Mouse (Mus musculus) MEL-GATA-1-ER (cell line): Measurements from ENCODE around the gene Rbfox1.

Experiments used
- DNase-seq: peaks from one replicate; pipeline ENCODE4 v3.0.0-alpha.2; 2012; ENCODE audit warnings: low read depth; ENCODE audit errors: extremely low read depth

The Rbfox1 gene

DNA sequence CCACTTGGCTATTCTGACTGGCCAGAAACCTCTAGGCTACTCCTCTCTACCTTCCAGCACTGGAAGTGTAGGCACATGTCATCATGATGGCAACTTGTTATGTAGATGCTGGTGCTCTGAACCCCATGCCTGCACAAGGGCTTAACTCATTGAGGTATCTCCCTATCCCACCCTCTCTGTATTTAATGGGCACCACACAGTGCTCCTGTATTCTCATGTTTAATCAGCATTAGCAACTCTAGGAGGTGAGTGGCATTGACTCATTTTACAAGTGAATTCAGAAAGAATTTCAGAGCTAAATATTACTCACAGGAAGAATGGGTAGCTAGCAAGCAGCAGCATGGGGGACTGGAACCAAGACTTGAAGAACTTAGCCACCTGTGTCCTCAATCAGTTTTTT lies 321.3 kb downstream of the Rbfox1 start:
- no peak for DNase-seq

DNA sequence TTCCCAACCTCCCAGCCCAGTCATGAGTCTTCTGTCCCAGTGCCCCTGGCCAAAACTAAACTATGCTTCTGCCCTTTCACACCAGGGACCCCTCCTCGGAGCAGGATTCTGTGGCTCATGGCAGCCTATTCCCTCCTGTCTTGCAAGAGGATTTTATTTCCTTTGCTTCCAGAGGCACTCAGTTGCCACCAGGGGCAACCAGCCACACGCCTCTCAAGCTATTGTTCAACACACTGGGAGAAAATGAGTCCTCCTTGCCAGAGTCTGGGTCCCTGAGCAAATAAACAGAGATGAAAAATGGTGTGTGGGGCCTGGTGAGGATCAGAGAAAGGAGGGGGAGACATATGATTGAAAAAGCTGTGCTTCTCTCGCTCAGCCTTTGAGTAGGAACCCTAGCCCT lies 327.8 kb downstream of the Rbfox1 start:
- DNase-seq = no peak

DNA sequence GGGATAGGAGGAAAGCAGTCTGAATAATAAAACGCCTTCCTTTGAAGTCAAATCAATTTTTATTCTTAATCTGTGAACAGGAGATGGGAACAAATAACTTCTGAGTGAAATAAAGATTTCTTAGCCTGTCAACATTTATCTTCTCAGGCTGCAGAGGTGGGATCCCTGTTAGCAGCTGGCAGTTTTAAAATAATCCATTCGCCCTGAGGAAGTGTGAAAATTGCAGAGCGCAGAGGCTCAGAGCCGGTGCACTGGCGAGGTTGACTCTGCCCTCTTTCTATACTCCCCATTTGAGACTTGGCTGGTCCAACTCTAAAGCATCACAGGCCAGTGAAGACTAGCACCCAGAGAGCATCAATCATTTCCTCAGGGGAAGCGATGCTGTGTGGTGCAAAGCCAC lies 342.3 kb downstream of the Rbfox1 start:
- DNase-seq = no peak

DNA sequence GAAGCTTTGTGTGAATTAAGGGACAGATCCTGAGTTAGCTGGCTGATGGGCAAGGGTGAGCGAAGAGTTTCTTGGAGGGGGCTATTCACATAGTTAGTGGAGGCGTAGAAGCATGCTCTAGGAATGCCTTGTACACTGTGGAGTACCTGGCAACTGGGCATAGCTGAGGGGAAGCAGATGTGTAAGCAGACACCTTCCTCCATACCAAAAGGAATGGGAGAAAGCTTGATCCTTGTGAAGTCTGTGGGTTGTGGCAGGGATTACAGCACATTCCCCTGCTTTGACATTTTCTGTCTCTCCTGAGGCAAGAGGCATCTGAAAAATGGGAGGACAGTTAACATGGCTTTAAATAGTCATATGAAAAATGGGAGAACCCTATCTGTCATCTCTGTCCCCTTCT lies 347.8 kb downstream of the Rbfox1 start:
- no peak for DNase-seq

DNA sequence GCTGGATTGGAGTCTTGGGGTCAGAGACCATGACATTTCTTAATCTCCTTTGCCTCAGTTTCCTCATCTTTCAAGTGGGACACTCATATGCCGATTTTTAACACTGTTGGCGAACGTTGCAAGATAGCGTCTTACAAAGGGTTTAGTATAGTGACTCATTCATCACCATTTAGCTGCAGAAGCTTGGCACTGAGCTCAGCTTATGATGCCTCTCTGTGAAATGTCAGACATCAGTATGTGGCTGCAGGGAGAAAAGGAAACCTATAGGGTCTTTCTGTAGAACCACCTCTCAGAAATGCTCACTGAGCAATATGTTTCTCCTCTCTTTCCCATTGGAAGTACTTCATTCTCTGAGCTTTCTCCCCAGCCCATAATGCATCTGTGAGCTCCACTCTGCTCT lies 356.2 kb downstream of the Rbfox1 start:
- no peak for DNase-seq

DNA sequence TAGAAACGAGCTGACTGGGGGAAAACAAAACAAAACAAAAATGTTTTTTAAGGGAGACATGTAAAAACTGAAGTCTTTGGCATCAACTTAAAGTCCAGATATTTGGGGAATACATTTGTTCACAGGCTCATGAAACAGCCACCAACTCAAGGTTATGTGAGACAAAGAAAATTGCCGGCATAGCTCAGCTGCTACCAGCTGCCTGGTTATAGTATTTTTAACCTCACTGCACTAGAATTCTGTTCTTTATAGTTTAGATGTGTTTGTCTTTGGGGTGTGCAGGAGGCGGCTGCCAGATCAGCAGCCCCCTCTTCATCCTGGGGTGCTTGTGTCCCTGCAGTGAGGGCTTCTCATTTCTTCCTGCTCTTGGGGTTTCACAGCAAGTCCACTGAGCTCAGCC lies 357.3 kb downstream of the Rbfox1 start:
- no peak for DNase-seq

DNA sequence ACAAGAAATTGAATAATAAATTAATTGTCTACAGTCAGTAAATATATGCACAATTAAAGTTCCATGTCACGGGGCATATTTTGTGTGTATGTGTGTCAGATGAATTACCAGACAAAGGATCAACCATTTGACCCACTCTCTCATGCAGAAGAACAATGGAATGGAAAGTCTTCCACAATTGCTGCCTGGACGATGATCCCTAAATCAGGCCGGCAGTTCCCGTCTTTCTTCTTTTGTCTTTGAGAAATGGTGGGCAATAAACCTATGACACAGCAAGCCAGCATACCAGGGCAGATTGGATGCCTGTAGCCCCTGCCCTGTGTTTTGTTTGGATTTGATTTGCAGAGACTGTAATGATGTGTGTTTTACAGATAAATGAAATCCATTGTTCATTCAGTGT lies 362.4 kb downstream of the Rbfox1 start:
- DNase-seq = no peak

DNA sequence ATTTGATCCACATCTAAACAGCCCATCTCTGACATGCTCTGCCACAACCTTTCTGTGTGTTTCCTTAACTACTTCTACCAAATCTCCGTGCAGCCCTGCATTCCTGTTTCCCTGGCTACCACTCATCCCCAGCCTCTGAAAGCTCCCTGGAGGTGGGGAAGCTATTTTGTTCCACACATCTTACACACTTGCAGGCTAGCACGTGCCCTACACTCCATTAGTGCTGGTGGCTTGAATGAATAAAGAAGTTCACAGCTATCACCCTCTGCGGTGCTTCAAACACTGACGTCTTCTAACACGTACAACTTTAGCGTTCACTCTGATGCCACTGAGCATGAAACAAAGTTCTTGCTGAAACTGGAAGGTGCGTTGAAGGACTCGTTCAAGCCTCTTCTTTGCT lies 379.4 kb downstream of the Rbfox1 start:
- no peak for DNase-seq

DNA sequence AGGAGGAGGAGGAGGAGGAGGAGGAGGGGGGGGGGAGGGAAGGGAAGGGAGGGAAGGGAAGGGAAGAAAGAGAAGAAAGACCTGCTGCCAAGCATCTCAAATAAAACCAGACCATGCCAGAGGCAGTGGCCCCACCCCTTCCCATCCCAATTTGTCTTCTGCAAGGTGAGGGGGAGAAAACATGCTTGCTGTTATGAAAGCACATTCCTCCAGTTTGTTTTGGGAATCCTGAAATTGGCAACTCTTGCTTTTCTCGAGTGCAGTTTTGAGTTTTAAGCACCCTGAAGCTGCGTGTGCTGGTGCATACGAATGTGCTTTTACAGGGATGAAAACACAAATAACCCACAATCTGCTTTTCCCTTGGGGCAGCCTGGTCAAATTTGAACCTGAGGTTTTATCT lies 380.5 kb downstream of the Rbfox1 start:
- no peak for DNase-seq

DNA sequence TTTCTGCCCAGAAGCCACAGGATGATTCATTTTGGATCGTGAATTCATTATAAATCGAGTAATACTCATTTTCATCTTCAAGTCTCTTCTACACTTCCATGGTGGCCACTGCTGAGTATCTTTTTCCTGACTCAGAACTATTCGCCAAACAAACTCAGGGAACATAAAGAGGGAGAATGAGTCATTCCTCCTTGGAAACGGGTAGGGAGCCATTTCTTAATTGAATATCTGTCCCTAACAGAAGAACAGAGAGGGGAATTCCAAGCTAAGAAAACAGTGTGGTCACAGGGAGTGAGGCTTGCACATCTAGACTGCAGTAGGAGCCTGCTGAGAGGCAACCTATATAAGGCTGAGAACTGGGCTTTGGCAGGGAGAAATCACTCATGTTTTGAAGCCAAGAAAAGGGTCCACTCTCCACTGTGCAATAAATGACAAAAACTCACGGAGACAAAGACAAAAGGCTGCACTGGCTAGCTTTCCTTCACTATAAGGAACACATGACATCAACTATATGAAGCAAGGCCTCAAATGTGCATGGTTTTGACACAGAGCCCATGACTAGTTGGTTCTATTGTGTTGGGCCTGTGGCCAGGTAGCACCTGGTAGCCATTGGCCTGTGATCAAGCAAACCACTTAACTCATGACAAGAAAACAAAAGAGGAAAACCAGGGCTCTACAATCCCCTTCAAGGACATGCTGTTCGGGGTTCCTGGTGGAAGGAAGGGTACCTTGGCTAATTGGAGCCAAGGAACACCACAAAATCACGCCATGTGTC lies 386.6 kb downstream of the Rbfox1 start:
- DNase-seq = no peak

DNA sequence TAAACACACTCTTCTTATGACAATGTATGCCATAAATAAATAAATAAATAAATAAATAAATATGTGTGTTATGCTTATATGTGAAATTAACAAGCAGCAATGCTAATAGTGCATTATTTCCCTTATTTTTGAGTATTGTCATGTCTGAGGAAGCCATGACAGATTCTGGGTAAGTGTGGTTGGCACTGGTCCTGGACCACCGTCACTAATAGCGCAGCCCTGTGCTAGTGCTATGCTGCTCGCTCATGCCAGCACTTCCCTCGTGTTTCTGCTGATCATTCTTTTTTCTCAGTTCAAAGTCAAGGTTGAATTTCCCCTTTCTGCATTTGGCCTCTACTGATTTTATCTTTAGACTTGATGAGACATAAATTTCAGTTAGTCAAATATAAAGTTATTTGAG lies 398.3 kb downstream of the Rbfox1 start:
- no peak for DNase-seq

DNA sequence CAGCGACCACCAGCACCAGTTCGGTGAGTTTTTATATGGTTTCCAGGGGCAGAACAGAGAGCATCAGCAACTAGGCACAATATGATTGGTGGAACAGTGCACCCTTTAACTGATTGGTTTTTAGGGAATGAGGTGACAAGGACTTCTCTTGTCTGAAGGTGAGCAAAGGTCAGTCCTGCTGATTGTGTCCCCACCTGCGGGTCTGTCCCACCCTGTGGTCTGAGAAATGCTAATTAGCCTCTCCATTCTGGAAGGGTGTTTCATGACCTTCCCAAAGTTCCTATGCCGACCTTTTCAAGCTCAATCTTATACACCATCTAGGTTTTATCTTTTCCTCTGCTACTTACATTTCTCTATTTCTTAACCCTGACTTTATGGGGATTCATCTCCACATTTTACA lies 399.2 kb downstream of the Rbfox1 start:
- DNase-seq = no peak

DNA sequence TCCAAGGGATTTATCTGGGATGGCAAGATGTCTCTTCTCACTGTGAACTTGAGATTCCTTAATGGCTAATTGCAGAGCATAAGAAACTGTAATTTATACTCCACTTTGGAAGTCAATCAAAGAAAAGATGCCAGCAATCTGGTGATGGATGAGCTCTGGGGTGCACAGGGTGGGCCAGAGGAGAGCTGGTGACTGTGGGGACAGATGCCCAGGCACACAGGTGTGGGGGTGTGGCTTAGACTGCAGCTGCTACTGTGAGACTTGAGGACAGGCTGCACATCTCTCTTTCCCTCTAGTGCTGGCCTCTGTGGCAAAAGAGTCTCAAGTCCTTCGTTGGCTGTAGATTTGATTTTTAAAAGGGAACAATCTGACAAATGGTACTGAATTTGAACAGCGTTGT lies 402.5 kb downstream of the Rbfox1 start:
- no peak for DNase-seq

DNA sequence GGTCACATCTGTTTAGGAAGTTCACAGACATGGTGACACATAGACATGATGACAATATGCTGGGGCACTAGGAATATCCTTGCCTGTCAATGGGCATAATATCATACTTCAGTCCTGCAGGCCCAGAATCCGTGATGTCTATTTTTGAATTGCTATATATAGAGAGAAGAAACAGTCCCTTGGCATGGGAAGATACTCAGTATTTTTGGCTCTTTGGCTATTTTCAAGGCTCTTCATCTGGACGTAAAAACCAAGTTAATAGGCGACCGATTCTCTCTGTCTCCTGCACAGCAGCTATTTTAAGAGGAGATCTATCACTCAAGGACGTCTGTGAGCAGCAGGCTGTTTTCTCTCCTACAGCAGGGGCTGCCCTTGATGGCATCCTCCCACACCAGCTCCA lies 415.0 kb downstream of the Rbfox1 start:
- no peak for DNase-seq

DNA sequence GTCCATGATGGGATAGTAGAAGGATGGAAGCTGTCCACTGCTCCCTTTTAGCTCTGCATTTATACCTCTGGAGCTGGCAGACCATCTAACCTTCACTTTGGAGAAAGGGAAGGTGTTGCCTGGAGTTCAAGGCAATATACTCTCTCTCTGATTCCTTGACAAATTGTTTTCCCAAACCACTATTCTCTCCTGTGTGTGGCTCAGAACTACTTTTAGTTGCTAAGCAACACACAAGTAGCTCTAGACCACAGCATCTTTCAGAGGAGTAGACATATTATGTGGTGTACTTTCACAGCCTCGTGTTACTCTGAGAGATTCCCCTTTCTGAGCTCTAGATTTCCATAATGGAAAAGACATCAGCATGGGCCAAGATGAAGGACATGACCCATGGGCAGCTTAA lies 417.9 kb downstream of the Rbfox1 start:
- no peak for DNase-seq

DNA sequence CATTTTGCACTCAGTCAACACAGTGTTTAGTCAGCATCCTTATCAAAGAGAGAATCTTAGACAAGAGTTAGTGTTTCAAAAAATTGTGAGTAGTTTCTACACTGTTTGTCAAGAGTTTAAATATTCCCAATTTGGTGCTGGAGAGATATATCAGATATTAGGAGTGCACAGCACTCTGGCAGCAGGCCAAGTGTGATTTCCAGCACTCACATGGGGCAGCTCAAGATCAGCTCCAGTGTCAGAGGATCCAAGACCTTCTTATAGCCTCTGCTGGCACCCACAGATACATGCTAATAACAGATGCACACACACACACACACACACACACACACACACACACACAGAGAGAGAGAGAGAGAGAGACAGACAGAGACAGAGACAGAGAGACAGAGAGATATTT lies 424.8 kb downstream of the Rbfox1 start:
- no peak for DNase-seq

DNA sequence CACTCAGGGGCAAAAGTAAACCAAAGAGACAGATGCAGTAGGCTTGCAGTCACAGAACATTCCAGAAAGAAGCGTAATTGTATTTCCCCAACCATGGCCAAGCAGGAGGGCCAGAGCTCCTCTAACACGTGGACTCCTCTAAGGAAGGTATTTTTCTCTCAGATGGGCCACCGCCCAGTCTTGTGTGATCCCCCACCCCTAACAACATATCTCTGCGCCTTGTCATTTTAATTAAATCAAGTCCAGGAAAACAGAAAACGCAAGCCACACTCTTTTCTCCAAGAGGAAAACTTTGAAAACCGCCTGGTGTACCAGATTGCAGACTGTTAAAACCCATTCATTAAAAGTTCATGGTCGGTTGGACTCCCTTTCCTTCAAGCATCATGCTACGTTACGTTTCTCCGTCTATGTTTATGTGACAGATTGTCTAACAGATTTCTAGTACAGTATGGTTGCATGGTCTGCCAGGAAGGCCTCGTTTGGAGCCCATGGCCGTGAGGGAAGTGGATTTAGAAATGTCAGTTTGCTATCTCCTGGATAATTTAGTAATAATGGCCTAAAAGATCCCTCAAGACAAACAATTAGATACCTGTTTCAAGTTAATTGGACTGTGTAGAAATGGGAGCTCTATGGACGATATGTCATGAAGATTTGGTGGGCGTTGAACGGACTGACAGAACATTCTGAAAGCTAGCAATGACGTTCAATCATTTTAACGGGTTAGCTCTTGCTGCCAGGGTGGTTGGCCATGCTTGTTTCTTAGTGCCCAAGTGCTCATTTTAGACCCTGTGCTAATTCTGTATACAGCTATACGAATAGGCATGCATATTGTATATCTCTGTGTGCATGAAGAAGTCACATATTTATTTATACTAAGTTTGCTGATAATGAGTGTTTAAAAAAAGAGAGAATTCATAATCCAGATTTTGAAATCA lies 425.9 kb downstream of the Rbfox1 start:
- DNase-seq = no peak

DNA sequence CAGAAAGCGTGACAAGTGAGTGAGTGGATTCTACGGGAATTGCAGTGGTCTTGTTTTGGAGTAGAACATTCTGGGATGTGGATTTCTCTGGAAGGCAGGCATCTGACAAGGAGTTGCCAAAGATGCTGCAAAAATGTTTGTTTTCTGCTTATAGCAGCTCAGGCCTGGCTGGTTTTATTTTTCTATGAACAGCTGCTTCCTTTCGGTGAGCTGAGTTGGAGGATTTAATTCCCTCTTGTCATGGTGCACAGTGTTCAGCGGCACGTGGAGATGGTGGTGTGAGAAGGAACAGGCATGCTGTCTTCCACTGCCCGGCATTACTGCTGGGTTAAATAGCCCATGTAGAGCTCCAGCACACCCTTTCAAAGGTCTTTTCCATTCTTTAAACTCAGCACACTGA lies 428.5 kb downstream of the Rbfox1 start:
- no peak for DNase-seq

DNA sequence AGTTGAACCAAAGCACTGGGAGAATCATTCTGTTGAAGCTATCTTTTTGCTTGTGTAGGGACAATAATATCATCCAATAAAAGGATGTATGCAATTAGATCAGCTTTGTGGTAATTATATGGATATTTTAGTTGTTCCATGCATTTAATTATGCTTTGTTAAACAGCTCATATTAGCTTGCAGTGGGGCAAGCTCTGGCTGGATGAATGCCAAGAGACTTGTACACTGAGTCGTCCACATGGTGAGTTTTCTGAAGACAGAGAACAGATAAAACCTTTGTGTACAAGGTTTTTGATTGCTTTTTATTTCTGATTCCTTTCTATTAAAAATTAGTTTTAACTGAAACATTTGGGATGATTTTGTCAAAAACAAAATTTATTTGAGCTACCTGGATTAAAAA lies 439.7 kb downstream of the Rbfox1 start:
- DNase-seq = no peak

DNA sequence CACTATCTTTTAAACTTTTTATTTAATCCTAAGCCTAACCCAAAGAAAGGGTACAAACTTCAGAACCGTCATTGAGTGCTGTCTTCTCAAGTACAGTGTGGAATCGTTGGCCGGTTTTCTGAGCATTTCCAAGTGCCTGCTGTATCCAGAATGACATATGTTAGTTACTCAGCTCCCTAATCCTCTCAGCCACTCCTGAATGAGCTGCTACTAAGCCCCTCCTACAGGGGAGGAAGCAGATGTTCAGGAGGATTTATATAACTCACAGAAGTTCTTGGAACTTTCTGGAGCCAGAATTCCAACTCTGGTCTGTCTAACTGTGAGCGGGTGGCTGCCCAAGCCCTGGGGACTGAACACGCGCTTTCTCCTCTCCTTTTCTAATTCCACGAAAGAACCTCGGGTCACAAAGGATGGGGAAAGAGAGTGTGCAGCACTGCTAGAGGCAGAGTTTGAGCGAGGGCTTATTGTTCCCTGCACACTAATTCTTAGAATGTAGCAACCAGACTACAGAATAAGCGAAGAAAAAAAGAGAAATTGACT lies 446.3 kb downstream of the Rbfox1 start:
- no peak for DNase-seq

DNA sequence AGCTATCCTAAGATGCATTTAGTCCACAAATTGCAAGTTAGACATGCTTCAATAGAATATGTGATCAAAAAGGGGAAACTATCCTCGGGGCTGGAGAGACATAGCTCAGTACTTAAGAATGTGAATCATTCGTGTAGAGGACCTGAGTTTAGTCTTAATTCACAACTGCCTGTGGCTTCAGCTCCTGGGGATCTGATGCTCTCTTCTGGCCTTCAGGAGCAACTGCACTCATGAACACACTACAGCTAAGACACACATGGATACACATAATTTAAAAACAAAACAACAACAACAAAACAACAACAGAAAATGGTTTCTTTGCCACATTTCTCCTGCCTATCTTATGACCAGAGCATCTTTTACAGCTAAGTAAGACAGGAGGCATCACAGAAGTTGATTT lies 448.1 kb downstream of the Rbfox1 start:
- DNase-seq = no peak

DNA sequence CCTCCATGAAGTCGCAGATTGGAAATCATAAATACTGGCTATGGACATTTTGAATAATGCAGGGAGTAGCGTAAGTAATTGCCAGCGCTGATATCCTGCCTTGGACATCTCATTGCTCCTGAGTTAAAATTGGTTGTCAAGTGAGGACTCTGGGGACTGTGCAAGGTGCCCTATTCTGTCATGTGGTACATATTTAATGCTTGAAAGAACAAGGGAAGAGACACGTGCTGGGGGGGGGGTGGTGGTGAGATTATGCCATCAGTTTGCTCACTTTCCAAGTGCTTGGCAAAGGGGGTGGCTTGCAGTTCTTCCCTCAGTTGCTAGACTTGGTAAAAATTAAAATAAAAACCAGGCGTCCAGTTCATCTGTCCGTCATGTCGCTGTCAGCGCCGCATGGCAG lies 462.9 kb downstream of the Rbfox1 start:
- no peak for DNase-seq
